In genomic region chr11:103141944-103142255, GRCm38 (mm10) we compare ENCODE assay signal across 8 mouse cellular contexts. TPM values are rescaled to one million over a fixed set of nuclear protein-coding genes. Genes with fewer than 3 reads are reported as not detected.
DNase-seq lines count a peak whose midpoint lies in the region; ATAC-seq lines count a peak whose summit lies in the region.

No protein-coding gene starts in this region.

- 0 out of 2 replicates have a peak overlapping the region, but pooled peaks have one; percentile 48 for H3K4me2 ChIP-seq in forebrain, embryonic 13.5 days
- peak overlapping the region; percentile 8; the same call in 1 of the 2 replicates for H3K4me2 ChIP-seq in kidney, embryonic 14.5 days (replicated peaks; ENCODE audit: low read depth, low read length)
- peak overlapping the region; percentile 51; the same call in 1 of the 2 replicates for H3K4me2 ChIP-seq in midbrain, embryonic 14.5 days (ENCODE audit: low read length)

- peak overlapping the region; percentile 62 for H3K27ac ChIP-seq in forebrain, embryonic 13.5 days
- peak overlapping the region; percentile 79 for H3K27ac ChIP-seq in kidney, embryonic 14.5 days (ENCODE audit: low read depth, low read length)
- H3K27ac ChIP-seq in midbrain, embryonic 14.5 days (replicated peaks; ENCODE audit: low read depth, low read length) = peak overlapping the region; percentile 86

- H3K36me3 ChIP-seq in megakaryocyte, embryonic 14.5 days (replicated peaks; ENCODE audit: low read length) = peaks cover 44% of the 10 kb centered on the region
- H3K36me3 ChIP-seq in forebrain, embryonic 13.5 days (ENCODE audit: poor library complexity, severe bottlenecking) = peaks cover 24% of the 10 kb centered on the region
- H3K36me3 ChIP-seq in kidney, embryonic 14.5 days (ENCODE audit: control insufficient read depth, insufficient read depth, low read length) = peaks cover 6% of the 10 kb centered on the region; the same call in 1 of the 2 replicates
- H3K36me3 ChIP-seq in midbrain, embryonic 14.5 days (ENCODE audit: control insufficient read depth, insufficient read depth, low read length) = peaks cover 11% of the 10 kb centered on the region

- no peaks in the 10 kb centered on the region for H3K27me3 ChIP-seq in megakaryocyte, embryonic 14.5 days (replicated peaks)
- no peaks in the 10 kb centered on the region for H3K27me3 ChIP-seq in forebrain, embryonic 13.5 days
- no peaks in the 10 kb centered on the region for H3K27me3 ChIP-seq in kidney, embryonic 14.5 days (ENCODE audit: control insufficient read depth, insufficient read depth, low read length)
- no peaks in the 10 kb centered on the region for H3K27me3 ChIP-seq in midbrain, embryonic 14.5 days (ENCODE audit: control insufficient read depth, insufficient read depth, low read length)

- H3K4me3 ChIP-seq in megakaryocyte, embryonic 14.5 days (replicated peaks) = peak overlapping the region; percentile 83
- H3K4me3 ChIP-seq in forebrain, embryonic 13.5 days = no peak overlapping the region
- H3K4me3 ChIP-seq in kidney, embryonic 14.5 days (ENCODE audit: low read length) = no peak overlapping the region
- no peak overlapping the region for H3K4me3 ChIP-seq in midbrain, embryonic 14.5 days (replicated peaks; ENCODE audit: low read depth, low read length)

- H3K9me3 ChIP-seq in megakaryocyte, embryonic 14.5 days = no peaks in the 10 kb centered on the region
- no peaks in the 10 kb centered on the region for H3K9me3 ChIP-seq in forebrain, embryonic 13.5 days (replicated peaks)
- no peaks in the 10 kb centered on the region for H3K9me3 ChIP-seq in kidney, embryonic 14.5 days (ENCODE audit: control insufficient read depth, low read length)
- no peaks in the 10 kb centered on the region for H3K9me3 ChIP-seq in midbrain, embryonic 14.5 days (ENCODE audit: control insufficient read depth, low read length)

- ATAC-seq in megakaryocyte, adult 5-6 weeks (ENCODE audit: poor library complexity, severe bottlenecking) = no peak
- ATAC-seq in forebrain, embryonic 13.5 days = no peak
- ATAC-seq in kidney, embryonic 14.5 days (ENCODE audit: low FRiP score, low TSS enrichment) = no peak
- ATAC-seq in midbrain, embryonic 14.5 days (ENCODE audit: low FRiP score, low TSS enrichment) = no peak
- ATAC-seq in activated CD4-positive, CD25-positive, alpha-beta regulatory T cell, adult 4 months = no peak

- WGBS in forebrain, embryonic 13.5 days = 30% methylated on average over 1 of the region's 1 CpGs
- WGBS in kidney, embryonic 14.5 days = 13% methylated on average over 1 of the region's 1 CpGs
- WGBS in midbrain, embryonic 14.5 days = 33% methylated on average over 1 of the region's 1 CpGs

- peak overlapping the region; percentile 21; the same call in 1 of the 2 replicates for H3K9ac ChIP-seq in forebrain, embryonic 13.5 days
- peak overlapping the region; percentile 4; the same call in 1 of the 2 replicates for H3K9ac ChIP-seq in kidney, embryonic 14.5 days (ENCODE audit: low read depth, low read length)
- H3K9ac ChIP-seq in midbrain, embryonic 14.5 days (replicated peaks; ENCODE audit: low read length) = peak overlapping the region; percentile 1; the same call in 1 of the 2 replicates

- intact Hi-C loops in gastrocnemius, postnatal 36 days (cut with DNase I) = no loop called here

- H3K4me1 ChIP-seq in megakaryocyte, embryonic 14.5 days = peaks cover 97% of the 10 kb centered on the region
- peaks cover 19% of the 10 kb centered on the region for H3K4me1 ChIP-seq in forebrain, embryonic 13.5 days
- H3K4me1 ChIP-seq in kidney, embryonic 14.5 days (ENCODE audit: control insufficient read depth, insufficient read depth, low read length) = peaks cover 29% of the 10 kb centered on the region
- peaks cover 7% of the 10 kb centered on the region for H3K4me1 ChIP-seq in midbrain, embryonic 14.5 days (ENCODE audit: control insufficient read depth, insufficient read depth, low read length)

- DNase-seq in midbrain, embryonic 14.5 days = peak; percentile 33
- DNase-seq in left cerebral cortex, adult 8-10 months (ENCODE audit: low spot score in 2 of 2) = no peak
- no peak for DNase-seq in gastrocnemius, postnatal 36 days

RNA-seq across cellular contexts. Expression of gene Hexim2, which starts 9.7 kb away (rescaled TPM):
- polyA plus RNA-seq in megakaryocyte, embryonic 14.5 days (2012; ENCODE audit: insufficient read depth, low replicate concordance) = 73.5 and 168 TPM in 2 replicates
- total RNA-seq in megakaryocyte, adult 5-6 weeks (2015) = 0.25 and 1.8 TPM in 2 replicates
- 1.0 and 2.1 TPM in 2 replicates for total RNA-seq in megakaryocyte, adult 5-6 weeks (2017)
- 13.4 and 13.9 TPM in 2 replicates for polyA plus RNA-seq in forebrain, embryonic 13.5 days (2015; fragmentation: Nextera tagmentation; extraction: Ambion mirVana)
- 8.3 and 10.3 TPM in 2 replicates for polyA plus RNA-seq in kidney, embryonic 14.5 days (2014; fragmentation: Nextera tagmentation; extraction: Ambion mirVana)
- polyA plus RNA-seq in midbrain, embryonic 14.5 days (2014; fragmentation: Nextera tagmentation; extraction: Ambion mirVana) = 22.9 and 24.7 TPM in 2 replicates
- 10 to 100 TPM; 13.4 to 18.1 (median 16.5) TPM for total RNA-seq in left cerebral cortex, adult 8-10 months (2022)
- total RNA-seq in gastrocnemius, postnatal 36 days (2021) = 1 to 10 TPM; 2.1 to 2.9 TPM
- polyA plus RNA-seq in activated CD4-positive, CD25-positive, alpha-beta regulatory T cell, adult 4 months (2017; shearing (Covaris generic)) = 1 to 10 TPM; 2.2 to 3.6 TPM

RNA-seq across cellular contexts. Expression of gene Hexim1, which starts 25.9 kb away (rescaled TPM):
- polyA plus RNA-seq in megakaryocyte, embryonic 14.5 days (2012; ENCODE audit: insufficient read depth, low replicate concordance) = 24.4 and 98.1 TPM in 2 replicates
- total RNA-seq in megakaryocyte, adult 5-6 weeks (2015) = 10.1 TPM in 2 replicates
- 17.0 and 24.6 TPM in 2 replicates for total RNA-seq in megakaryocyte, adult 5-6 weeks (2017)
- 3.3 and 4.1 TPM in 2 replicates for polyA plus RNA-seq in forebrain, embryonic 13.5 days (2015; fragmentation: Nextera tagmentation; extraction: Ambion mirVana)
- polyA plus RNA-seq in kidney, embryonic 14.5 days (2014; fragmentation: Nextera tagmentation; extraction: Ambion mirVana) = 7.1 and 8.9 TPM in 2 replicates
- 3.9 and 5.9 TPM in 2 replicates for polyA plus RNA-seq in midbrain, embryonic 14.5 days (2014; fragmentation: Nextera tagmentation; extraction: Ambion mirVana)
- total RNA-seq in left cerebral cortex, adult 8-10 months (2022) = 10 to 100 TPM; 34.4 to 38.5 (median 35.6) TPM
- total RNA-seq in gastrocnemius, postnatal 36 days (2021) = 10 to 100 TPM; 14.7 to 17.0 TPM
- 1 to 10 TPM; 3.4 TPM for polyA plus RNA-seq in activated CD4-positive, CD25-positive, alpha-beta regulatory T cell, adult 4 months (2017; shearing (Covaris generic))

RNA-seq across cellular contexts. Expression of gene Fmnl1, which starts 29.0 kb away (rescaled TPM):
- polyA plus RNA-seq in megakaryocyte, embryonic 14.5 days (2012; ENCODE audit: insufficient read depth, low replicate concordance) = 25.5 and 36.6 TPM in 2 replicates
- 387 and 407 TPM in 2 replicates for total RNA-seq in megakaryocyte, adult 5-6 weeks (2015)
- 126 and 152 TPM in 2 replicates for total RNA-seq in megakaryocyte, adult 5-6 weeks (2017)
- 0.76 and 0.92 TPM in 2 replicates for polyA plus RNA-seq in forebrain, embryonic 13.5 days (2015; fragmentation: Nextera tagmentation; extraction: Ambion mirVana)
- polyA plus RNA-seq in kidney, embryonic 14.5 days (2014; fragmentation: Nextera tagmentation; extraction: Ambion mirVana) = 1.1 and 4.0 TPM in 2 replicates
- polyA plus RNA-seq in midbrain, embryonic 14.5 days (2014; fragmentation: Nextera tagmentation; extraction: Ambion mirVana) = 4.3 and 5.2 TPM in 2 replicates
- 100 to 1,000 TPM in 3 of 4 experiments, 10 to 100 TPM in 1; 81.7 to 115 (median 108) TPM for total RNA-seq in left cerebral cortex, adult 8-10 months (2022)
- 1 to 10 TPM; 3.6 to 5.6 TPM for total RNA-seq in gastrocnemius, postnatal 36 days (2021)
- polyA plus RNA-seq in activated CD4-positive, CD25-positive, alpha-beta regulatory T cell, adult 4 months (2017; shearing (Covaris generic)) = 10 to 100 TPM; 60.0 to 62.7 TPM

RNA-seq across cellular contexts. Expression of gene Acbd4, which starts 40.4 kb away (rescaled TPM):
- 42.5 and 61.0 TPM in 2 replicates for polyA plus RNA-seq in megakaryocyte, embryonic 14.5 days (2012; ENCODE audit: insufficient read depth, low replicate concordance)
- total RNA-seq in megakaryocyte, adult 5-6 weeks (2015) = 3.2 and 6.2 TPM in 2 replicates
- total RNA-seq in megakaryocyte, adult 5-6 weeks (2017) = 9.3 and 9.4 TPM in 2 replicates
- 8.1 TPM in 2 replicates for polyA plus RNA-seq in forebrain, embryonic 13.5 days (2015; fragmentation: Nextera tagmentation; extraction: Ambion mirVana)
- 15.8 and 16.9 TPM in 2 replicates for polyA plus RNA-seq in kidney, embryonic 14.5 days (2014; fragmentation: Nextera tagmentation; extraction: Ambion mirVana)
- 8.0 and 8.4 TPM in 2 replicates for polyA plus RNA-seq in midbrain, embryonic 14.5 days (2014; fragmentation: Nextera tagmentation; extraction: Ambion mirVana)
- total RNA-seq in left cerebral cortex, adult 8-10 months (2022) = 10 to 100 TPM; 82.6 to 93.2 (median 88.7) TPM
- total RNA-seq in gastrocnemius, postnatal 36 days (2021) = 10 to 100 TPM; 26.8 to 31.1 TPM
- polyA plus RNA-seq in activated CD4-positive, CD25-positive, alpha-beta regulatory T cell, adult 4 months (2017; shearing (Covaris generic)) = 10 to 100 TPM; 18.4 to 24.0 TPM

RNA-seq across cellular contexts. Expression of gene Plcd3, which starts 40.4 kb away (rescaled TPM):
- polyA plus RNA-seq in megakaryocyte, embryonic 14.5 days (2012; ENCODE audit: insufficient read depth, low replicate concordance) = 0.18 TPM in 1 of 2 replicates, not detected in the other
- total RNA-seq in megakaryocyte, adult 5-6 weeks (2015) = not detected in 2 replicates
- not detected in 2 replicates for total RNA-seq in megakaryocyte, adult 5-6 weeks (2017)
- 0.92 and 1.2 TPM in 2 replicates for polyA plus RNA-seq in forebrain, embryonic 13.5 days (2015; fragmentation: Nextera tagmentation; extraction: Ambion mirVana)
- polyA plus RNA-seq in kidney, embryonic 14.5 days (2014; fragmentation: Nextera tagmentation; extraction: Ambion mirVana) = 3.2 and 4.4 TPM in 2 replicates
- 0.92 and 1.8 TPM in 2 replicates for polyA plus RNA-seq in midbrain, embryonic 14.5 days (2014; fragmentation: Nextera tagmentation; extraction: Ambion mirVana)
- 10 to 100 TPM; 17.5 to 20.3 (median 18.0) TPM for total RNA-seq in left cerebral cortex, adult 8-10 months (2022)
- 1 to 10 TPM; 3.8 to 4.0 TPM for total RNA-seq in gastrocnemius, postnatal 36 days (2021)
- under 1 TPM in 1 of 2 experiments, not detected in 1; 0.20 TPM for polyA plus RNA-seq in activated CD4-positive, CD25-positive, alpha-beta regulatory T cell, adult 4 months (2017; shearing (Covaris generic))
